Mouse (Mus musculus) kidney, adult 9 months (tissue): Measurements from ENCODE around the gene Cenpm.

Source experiments
- DNase-seq: peaks from one replicate; pipeline ENCODE4 v3.0.0; 2022

The Cenpm gene

GRCm38 (mm10) chr15:82187401-82187800 lies 57.1 kb downstream of the Cenpm start:
- DNase-seq: no peak

- no peak for DNase-seq
Measured at GRCm38 (mm10) chr15:82186931-82187330, 57.6 kb downstream of the Cenpm start.

GRCm38 (mm10) chr15:82186131-82186530 lies 58.4 kb downstream of the Cenpm start:
- peak; percentile 35 for DNase-seq

- DNase-seq: no peak
Measured at GRCm38 (mm10) chr15:82185062-82185783, 59.3 kb downstream of the Cenpm start.

- DNase-seq: peak; percentile 91
Measured at GRCm38 (mm10) chr15:82184656-82185055, 59.9 kb downstream of the Cenpm start.

- DNase-seq: peak; percentile 72
Measured at GRCm38 (mm10) chr15:82184183-82184582, 60.4 kb downstream of the Cenpm start.
